Mouse (Mus musculus) spleen, postnatal 14 days (tissue): ENCODE measurements around the gene Tktl1.
"Not testable (repeated sequence)": the region's sequence is repeated elsewhere in the genome, so short reads cannot be mapped to it uniquely, and the experiment has no call there.

Experiments used
- DNase-seq, 2 experiments: peaks; one replicate each; pipeline ENCODE4 v3.0.0; 2021 to 2022; ENCODE audit warnings: low spot score in 2 of 2

Gene Tktl1

GRCm38 (mm10) chrX:74176959-74177358 is at the start of gene Tktl1:
Tktl1 (plus strand) TSS chrX:74177259.
- no peak for DNase-seq

- DNase-seq: not testable (repeated sequence)
Observed at GRCm38 (mm10) chrX:74135263-74135662, 41.8 kb upstream of the Tktl1 start, which contains the start of gene Mecp2. Mecp2 (minus strand) TSS chrX:74135363.

GRCm38 (mm10) chrX:74167738-74168137 is 9.3 kb upstream of the Tktl1 start, which contains the start of gene Tex28:
Tex28 (minus strand) TSS chrX:74167838.
- DNase-seq: no peak

- DNase-seq: no peak
Observed at GRCm38 (mm10) chrX:74203556-74203955, 26.5 kb downstream of the Tktl1 start.

- DNase-seq: no peak
Observed at GRCm38 (mm10) chrX:74218496-74218895, 41.4 kb downstream of the Tktl1 start.

GRCm38 (mm10) chrX:74219449-74219848 is 42.4 kb downstream of the Tktl1 start:
- DNase-seq: no peak

GRCm38 (mm10) chrX:74220099-74220498 is 43.0 kb downstream of the Tktl1 start:
- DNase-seq: not testable (repeated sequence)

GRCm38 (mm10) chrX:74230038-74230437 is 53.0 kb downstream of the Tktl1 start:
- DNase-seq: no peak

- no peak for DNase-seq
Observed at GRCm38 (mm10) chrX:74233196-74233595, 56.1 kb downstream of the Tktl1 start.

GRCm38 (mm10) chrX:74240332-74240731 is 63.3 kb downstream of the Tktl1 start:
- DNase-seq: no peak

GRCm38 (mm10) chrX:74243396-74243795 is 66.3 kb downstream of the Tktl1 start:
- no peak for DNase-seq

GRCm38 (mm10) chrX:74243807-74244206 is 66.7 kb downstream of the Tktl1 start:
- DNase-seq: peak; percentile 38 to 54

GRCm38 (mm10) chrX:74244614-74245083 is 67.6 kb downstream of the Tktl1 start:
- DNase-seq: no peak

- DNase-seq: no peak
Observed at GRCm38 (mm10) chrX:74245107-74245506, 68.0 kb downstream of the Tktl1 start.

- peak; percentile 38 to 60 for DNase-seq
Observed at GRCm38 (mm10) chrX:74245687-74246086, 68.6 kb downstream of the Tktl1 start.

- DNase-seq: peak; percentile 59 to 68
Observed at GRCm38 (mm10) chrX:74246213-74246681, 69.2 kb downstream of the Tktl1 start.

GRCm38 (mm10) chrX:74246693-74247092 is 69.6 kb downstream of the Tktl1 start:
- no peak for DNase-seq

- DNase-seq: peak; percentile 23 to 46
Observed at GRCm38 (mm10) chrX:74248651-74249050, 71.6 kb downstream of the Tktl1 start.

GRCm38 (mm10) chrX:74249615-74250014 is 72.6 kb downstream of the Tktl1 start, which contains the start of gene Flna:
Flna (minus strand) TSS chrX:74249820.
- peak; percentile 23 to 59 for DNase-seq

GRCm38 (mm10) chrX:74254153-74254887 is 77.3 kb downstream of the Tktl1 start, which contains the start of gene Emd:
Emd (plus strand) TSS chrX:74254687.
- DNase-seq: peak; percentile 72 to 78

- DNase-seq: no peak
Observed at GRCm38 (mm10) chrX:74254888-74255565, 78.0 kb downstream of the Tktl1 start.

GRCm38 (mm10) chrX:74257746-74258145 is 80.7 kb downstream of the Tktl1 start:
- no peak for DNase-seq
